Mouse (Mus musculus) embryonic facial prominence, embryonic 14.5 days (tissue): ENCODE results near the gene Pank4. TPM values are rescaled to one million over a fixed set of nuclear protein-coding genes. Genes with fewer than 3 reads are reported as not detected.

Source experiments
- ATAC-seq: fragments of 200-750 bp; cut with Nextera tagmentation; 2 replicates; pipeline ENCODE4 v1.8.0; 2017; ENCODE audit warnings: low read depth, moderate number of reproducible peaks, moderate TSS enrichment
- DNase-seq: peaks from one replicate; pipeline ENCODE4 v3.0.0-alpha.2; 2015; ENCODE audit warnings: low spot score
- H3K27ac ChIP-seq: fragments of 300-500 bp; sonication (generic); replicated peaks from 2 replicates; pipeline ENCODE4 v1.5.1; 2014; ENCODE audit warnings: low read depth, mild to moderate bottlenecking, low read length, moderate library complexity
- H3K27me3 ChIP-seq: fragments of 300-500 bp; sonication (generic); replicated peaks from 2 replicates; pipeline ENCODE4 v1.6.1; 2014; ENCODE audit warnings: low read length; ENCODE audit not compliant: control insufficient read depth, insufficient read depth
- H3K36me3 ChIP-seq: fragments of 300-500 bp; sonication (generic); 2 replicates; pipeline ENCODE4 v1.6.1; 2014; ENCODE audit warnings: low read length, mixed read lengths; ENCODE audit not compliant: control insufficient read depth, insufficient read depth
- H3K4me1 ChIP-seq: fragments of 300-500 bp; sonication (generic); 2 replicates; pipeline ENCODE4 v1.6.1; 2014; ENCODE audit warnings: antibody characterized with exemption, low read length; ENCODE audit not compliant: control insufficient read depth, insufficient read depth
- H3K4me2 ChIP-seq: fragments of 300-500 bp; sonication (generic); 2 replicates; pipeline ENCODE4 v1.6.1; 2014; ENCODE audit warnings: low read depth, mild to moderate bottlenecking, low read length, moderate library complexity, mixed read lengths
- H3K4me3 ChIP-seq: fragments of 300-500 bp; sonication (generic); 2 replicates; pipeline ENCODE4 v1.5.1; 2014; ENCODE audit warnings: low read depth, mild to moderate bottlenecking, low read length
- H3K9ac ChIP-seq: fragments of 300-500 bp; sonication (generic); 2 replicates; pipeline ENCODE4 v1.6.1; 2014; ENCODE audit warnings: low read depth, mild to moderate bottlenecking, low read length, moderate library complexity, mixed read lengths
- H3K9me3 ChIP-seq: fragments of 300-500 bp; sonication (generic); 2 replicates; pipeline ENCODE4 v1.6.1; 2016; ENCODE audit warnings: low read length; ENCODE audit not compliant: control insufficient read depth
- WGBS: fragments of 180-500 bp; shearing (Covaris S2); extraction: QIAGEN DNeasy Blood & Tissue Kit; methylation state at CpG from one replicate; pipeline ENCODE4 v1.1.7; 2014; 5-methylcytosine and 5-hydroxymethylcytosine counted together
- polyA plus RNA-seq: library from polyadenylated mRNA; unstranded; fragments of >200 nt; fragmentation: Nextera tagmentation; extraction: Ambion mirVana; gene quantifications from 2 replicates; pipeline ENCODE4 v1.2.1, GENCODE M21; 2014

The Pank4 gene
- polyA plus RNA-seq, 1 experiment from 2014 or later: 34.5 TPM

DNA sequence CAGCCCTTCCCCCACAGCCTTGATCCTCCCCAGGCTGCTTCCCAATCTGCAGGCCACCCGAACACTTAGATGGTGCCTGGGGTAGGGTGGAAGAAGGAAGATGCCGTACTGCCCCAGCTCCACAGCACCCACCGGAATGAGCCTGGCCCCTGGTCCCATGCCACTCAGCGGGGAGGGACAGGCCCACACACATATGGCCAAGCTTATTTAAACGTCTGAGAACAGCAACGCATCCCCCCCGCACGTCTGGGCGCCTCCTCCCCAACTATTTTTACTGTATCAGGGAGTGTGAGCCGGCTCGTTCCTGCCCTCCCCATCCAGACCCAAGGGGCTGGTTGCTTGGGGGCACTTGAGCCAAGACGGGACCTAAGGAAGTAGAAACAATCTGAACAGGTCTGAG lies 50.9 kb downstream of the Pank4 start:
- DNase-seq (no peak), ATAC-seq (no peak)
- Histone ChIP-seq H3K9me3 (no peaks in the 10 kb centered on the region), H3K4me1 (peaks cover 10% of the 10 kb centered on the region; the same call in 1 of the 2 replicates), H3K4me2 (no peak overlapping the region), H3K27me3 (no peaks in the 10 kb centered on the region), H3K27ac (no peak overlapping the region), H3K4me3 (no peak overlapping the region), H3K36me3 (no peaks in the 10 kb centered on the region), H3K9ac (no peak overlapping the region)
- 58% methylated on average over 12 of the region's 12 CpGs for WGBS

- Histone ChIP-seq H3K27me3 (no peaks in the 10 kb centered on the region), H3K36me3 (no peaks in the 10 kb centered on the region), H3K4me2 (no peak overlapping the region), H3K9me3 (no peaks in the 10 kb centered on the region), H3K9ac (no peak overlapping the region), H3K4me1 (peaks cover 10% of the 10 kb centered on the region; the same call in 1 of the 2 replicates), H3K27ac (no peak overlapping the region), H3K4me3 (no peak overlapping the region)
- 56% methylated on average over 4 of the region's 4 CpGs for WGBS
- DNase-seq: no peak
- ATAC-seq: no peak
Measured at GRCm38 (mm10) chr4:155015550-155015949, 51.6 kb downstream of the Pank4 start.

GRCm38 (mm10) chr4:155016807-155017206 lies 52.9 kb downstream of the Pank4 start:
- Histone ChIP-seq H3K4me1 (peaks cover 10% of the 10 kb centered on the region; the same call in 1 of the 2 replicates), H3K27ac (no peak overlapping the region), H3K9ac (no peak overlapping the region), H3K27me3 (no peaks in the 10 kb centered on the region), H3K4me2 (no peak overlapping the region), H3K4me3 (no peak overlapping the region), H3K36me3 (no peaks in the 10 kb centered on the region), H3K9me3 (no peaks in the 10 kb centered on the region)
- 52% methylated on average over 11 of the region's 11 CpGs for WGBS
- no peak for ATAC-seq
- DNase-seq: no peak

GRCm38 (mm10) chr4:155017253-155017878 lies 53.4 kb downstream of the Pank4 start:
- Histone ChIP-seq H3K27ac (no peak overlapping the region), H3K4me2 (no peak overlapping the region), H3K36me3 (no peaks in the 10 kb centered on the region), H3K9ac (no peak overlapping the region), H3K9me3 (no peaks in the 10 kb centered on the region), H3K4me1 (peaks cover 10% of the 10 kb centered on the region; the same call in 1 of the 2 replicates), H3K4me3 (no peak overlapping the region), H3K27me3 (no peaks in the 10 kb centered on the region)
- 59% methylated on average over 11 of the region's 11 CpGs for WGBS
- DNase-seq: no peak
- no peak for ATAC-seq

- peaks cover 10% of the 10 kb centered on the region; the same call in 1 of the 2 replicates for H3K4me1 ChIP-seq
- ATAC-seq: no peak
- no peak for DNase-seq
- no peak overlapping the region for H3K27ac ChIP-seq
- H3K27me3 ChIP-seq: no peaks in the 10 kb centered on the region
- H3K9me3 ChIP-seq: no peaks in the 10 kb centered on the region
- H3K9ac ChIP-seq: no peak overlapping the region
- no peaks in the 10 kb centered on the region for H3K36me3 ChIP-seq
- H3K4me3 ChIP-seq: no peak overlapping the region
- no peak overlapping the region for H3K4me2 ChIP-seq
- WGBS: 67% methylated on average over 8 of the region's 8 CpGs
Measured at GRCm38 (mm10) chr4:155018066-155018465, 54.1 kb downstream of the Pank4 start.

DNA sequence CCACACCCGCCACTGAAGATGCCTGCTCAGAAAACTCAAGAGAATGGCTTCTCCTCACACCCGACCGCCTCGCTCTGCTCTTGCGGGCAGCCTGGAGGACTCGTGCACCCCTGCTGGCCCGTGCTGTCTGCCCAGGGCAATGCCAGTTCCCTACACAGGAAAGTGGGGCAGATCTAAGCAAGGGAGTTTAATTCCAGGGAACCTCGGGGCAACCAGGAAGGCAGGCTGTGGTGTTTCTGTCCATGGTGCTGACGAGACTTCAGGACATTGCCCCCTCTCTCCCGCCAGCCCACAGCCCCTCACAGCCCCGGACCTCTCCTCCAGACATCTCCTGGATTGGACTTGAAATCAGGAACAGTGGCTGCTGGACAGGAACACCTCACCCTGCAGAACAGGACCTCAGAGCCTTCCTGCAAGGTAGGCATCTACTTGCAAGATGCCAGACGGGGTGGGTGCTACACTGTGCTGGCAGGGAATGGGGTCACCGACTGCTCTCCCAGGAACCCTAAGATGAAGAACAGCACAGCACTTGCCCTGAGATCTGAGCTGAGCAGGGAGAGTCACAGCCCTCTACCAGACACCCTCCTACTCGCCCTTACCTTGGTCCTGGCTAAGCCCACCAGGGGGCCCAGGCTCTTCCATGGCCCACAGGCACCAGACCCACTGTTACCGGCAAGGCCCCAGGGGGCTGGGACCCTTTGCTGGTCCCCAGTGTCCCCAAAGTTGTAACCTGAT lies 54.8 kb downstream of the Pank4 start:
- no peak overlapping the region for H3K4me3 ChIP-seq
- WGBS: 3% methylated on average over 12 of the region's 15 CpGs
- no peaks in the 10 kb centered on the region for H3K36me3 ChIP-seq
- DNase-seq: peak; percentile 63
- H3K27ac ChIP-seq: no peak overlapping the region
- peak overlapping the region; percentile 41 for H3K4me2 ChIP-seq
- no peak overlapping the region for H3K9ac ChIP-seq
- peak; percentile 14; the same call in 1 of the 2 replicates for ATAC-seq
- no peaks in the 10 kb centered on the region for H3K27me3 ChIP-seq
- no peaks in the 10 kb centered on the region for H3K9me3 ChIP-seq
- peaks cover 10% of the 10 kb centered on the region; the same call in 1 of the 2 replicates for H3K4me1 ChIP-seq

- H3K36me3 ChIP-seq: no peaks in the 10 kb centered on the region
- peak overlapping the region; percentile 41 for H3K4me2 ChIP-seq
- no peaks in the 10 kb centered on the region for H3K27me3 ChIP-seq
- no peaks in the 10 kb centered on the region for H3K9me3 ChIP-seq
- DNase-seq: peak; percentile 82
- H3K9ac ChIP-seq: no peak overlapping the region
- 0% methylated on average over 10 of the region's 10 CpGs for WGBS
- no peak overlapping the region for H3K4me3 ChIP-seq
- no peak overlapping the region for H3K27ac ChIP-seq
- ATAC-seq: peak; percentile 69
- H3K4me1 ChIP-seq: peaks cover 10% of the 10 kb centered on the region; the same call in 1 of the 2 replicates
Measured at GRCm38 (mm10) chr4:155019336-155019847, 55.5 kb downstream of the Pank4 start.

GRCm38 (mm10) chr4:155020141-155020540 lies 56.2 kb downstream of the Pank4 start:
- DNase-seq (no peak), ATAC-seq (no peak)
- no peak overlapping the region for H3K4me2 ChIP-seq
- H3K9ac ChIP-seq: no peak overlapping the region
- H3K36me3 ChIP-seq: no peaks in the 10 kb centered on the region
- H3K27me3 ChIP-seq: no peaks in the 10 kb centered on the region
- no peak overlapping the region for H3K27ac ChIP-seq
- WGBS: 71% methylated on average over 1 of the region's 1 CpGs
- H3K4me1 ChIP-seq: peaks cover 10% of the 10 kb centered on the region; the same call in 1 of the 2 replicates
- no peaks in the 10 kb centered on the region for H3K9me3 ChIP-seq
- H3K4me3 ChIP-seq: no peak overlapping the region
